Mouse (Mus musculus) kidney, postnatal 0 days (tissue): ENCODE measurements around the gene Fgfr2. TPM values are rescaled to one million over a fixed set of nuclear protein-coding genes. Genes with fewer than 3 reads are reported as not detected.

Source experiments
- ATAC-seq: fragments of 200-750 bp; cut with Nextera tagmentation; replicated peaks from 2 replicates; pipeline ENCODE4 v1.8.0; 2017; ENCODE audit warnings: low read depth, moderate number of reproducible peaks, moderate TSS enrichment, moderate library complexity; ENCODE audit not compliant: low FRiP score
- DNase-seq: peaks from one replicate; pipeline ENCODE4 v3.0.0-alpha.2; 2016; ENCODE audit warnings: low spot score
- H3K27ac ChIP-seq: fragments of 300-500 bp; sonication (generic); 2 replicates; pipeline ENCODE4 v1.5.1; 2014; ENCODE audit warnings: mild to moderate bottlenecking
- H3K27me3 ChIP-seq: fragments of 300-500 bp; sonication (generic); 2 replicates; pipeline ENCODE4 v1.6.1; 2014; ENCODE audit warnings: low read length, mixed read lengths; ENCODE audit not compliant: insufficient read depth
- H3K36me3 ChIP-seq: fragments of 300-500 bp; sonication (generic); 2 replicates; pipeline ENCODE4 v1.6.1; 2014; ENCODE audit warnings: low read length, mixed read lengths; ENCODE audit not compliant: insufficient read depth
- H3K4me1 ChIP-seq: fragments of 300-500 bp; sonication (generic); replicated peaks from 2 replicates; pipeline ENCODE4 v1.6.1; 2014; ENCODE audit warnings: antibody characterized with exemption, low read length, mixed read lengths; ENCODE audit not compliant: insufficient read depth
- H3K4me2 ChIP-seq: fragments of 300-500 bp; sonication (generic); 2 replicates; pipeline ENCODE4 v1.6.1; 2014; ENCODE audit warnings: mild to moderate bottlenecking, low read length, moderate library complexity, mixed read lengths
- H3K4me3 ChIP-seq: fragments of 300-500 bp; sonication (generic); replicated peaks from 2 replicates; pipeline ENCODE4 v1.5.1; 2014; ENCODE audit warnings: low read depth, low read length
- H3K9ac ChIP-seq: fragments of 300-500 bp; sonication (generic); 2 replicates; pipeline ENCODE4 v1.6.1; 2014; ENCODE audit warnings: low read depth, low read length
- H3K9me3 ChIP-seq: fragments of 300-500 bp; sonication (generic); replicated peaks from 2 replicates; pipeline ENCODE4 v1.6.1; 2016; ENCODE audit warnings: low read length, inconsistent platforms, mixed read lengths
- CTCF ChIP-seq: IDR thresholded peaks from 2 replicates; pipeline ENCODE4 v1.5.1; 2016; ENCODE audit warnings: antibody characterized with exemption, low read depth, mild to moderate bottlenecking, moderate library complexity
- WGBS: fragments of 180-500 bp; shearing (Covaris S2); extraction: QIAGEN DNeasy Blood & Tissue Kit; methylation state at CpG from one replicate; pipeline ENCODE4 v1.1.7; 2014; 5-methylcytosine and 5-hydroxymethylcytosine counted together
- polyA plus RNA-seq: library from polyadenylated mRNA; unstranded; fragments of >200 nt; fragmentation: Nextera tagmentation; extraction: Ambion mirVana; gene quantifications from 2 replicates; pipeline ENCODE4 v1.2.1, GENCODE M21; 2015

The Fgfr2 gene
- polyA plus RNA-seq, 1 experiment from 2014 or later, result 79.8 TPM

DNA sequence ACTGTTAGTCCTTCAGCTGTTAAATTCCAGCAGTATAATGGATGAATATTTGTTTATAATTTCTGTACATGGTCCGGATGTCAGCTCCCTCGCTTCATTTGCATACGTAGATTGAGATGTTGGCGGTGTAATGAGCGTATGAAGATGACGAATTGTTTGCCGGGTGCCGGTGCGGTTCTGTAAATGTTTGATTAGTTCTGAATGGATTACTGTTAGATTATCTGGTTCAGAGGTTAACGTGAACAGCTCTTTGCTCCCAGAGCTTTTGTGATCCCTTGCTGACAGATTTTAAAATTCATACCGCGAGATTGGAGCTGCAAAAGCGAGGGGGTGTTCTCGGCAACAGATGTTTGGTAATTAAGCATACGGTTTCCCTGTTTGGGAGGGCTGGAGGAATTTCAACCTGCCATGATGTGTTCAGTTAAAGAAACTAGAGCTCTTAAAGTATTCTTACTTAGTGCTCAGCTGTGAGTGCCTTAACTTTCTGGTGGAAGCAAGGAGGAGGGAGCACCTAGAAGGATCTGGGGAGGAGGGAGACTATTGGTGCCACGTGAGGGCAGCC lies 1346.9 kb downstream of the Fgfr2 start:
- Histone ChIP-seq H3K4me2 (no peak overlapping the region), H3K4me1 (peaks cover 5% of the 10 kb centered on the region; the same call in 1 of the 2 replicates), H3K4me3 (no peak overlapping the region), H3K9me3 (no peaks in the 10 kb centered on the region), H3K36me3 (no peaks in the 10 kb centered on the region), H3K27ac (no peak overlapping the region), H3K27me3 (no peaks in the 10 kb centered on the region; the same call in 1 of the 2 replicates), H3K9ac (no peak overlapping the region)
- DNase-seq, result no peak
- ATAC-seq, result no peak
- TF ChIP-seq CTCF, result no peak
- WGBS, result 52% methylated on average over 16 of the region's 16 CpGs

GRCm38 (mm10) chr7:131757922-131758321 lies 1365.2 kb downstream of the Fgfr2 start:
- peak; percentile 41; the same call in 1 of the 2 replicates for TF ChIP-seq CTCF
- H3K27me3 ChIP-seq, result no peaks in the 10 kb centered on the region
- DNase-seq, result no peak
- no peaks in the 10 kb centered on the region for H3K9me3 ChIP-seq
- 92% methylated on average over 3 of the region's 3 CpGs for WGBS
- no peak overlapping the region for H3K4me3 ChIP-seq
- H3K4me1 ChIP-seq, result no peaks in the 10 kb centered on the region
- no peaks in the 10 kb centered on the region for H3K36me3 ChIP-seq
- no peak for ATAC-seq
- no peak overlapping the region for H3K9ac ChIP-seq
- H3K27ac ChIP-seq, result no peak overlapping the region
- no peak overlapping the region for H3K4me2 ChIP-seq

- no peak overlapping the region for H3K9ac ChIP-seq
- H3K4me2 ChIP-seq, result no peak overlapping the region
- no peak for TF ChIP-seq CTCF
- ATAC-seq, result no peak
- no peak overlapping the region for H3K4me3 ChIP-seq
- H3K4me1 ChIP-seq, result no peaks in the 10 kb centered on the region
- no peak overlapping the region for H3K27ac ChIP-seq
- H3K9me3 ChIP-seq, result no peaks in the 10 kb centered on the region
- DNase-seq, result no peak
- 64% methylated on average over 16 of the region's 16 CpGs for WGBS
- H3K36me3 ChIP-seq, result no peaks in the 10 kb centered on the region
- H3K27me3 ChIP-seq, result peaks cover 3% of the 10 kb centered on the region; the same call in 1 of the 2 replicates
Measured at GRCm38 (mm10) chr7:131747152-131748010, 1375.8 kb downstream of the Fgfr2 start.

- Histone ChIP-seq H3K9me3 (no peaks in the 10 kb centered on the region), H3K36me3 (no peaks in the 10 kb centered on the region), H3K4me1 (no peaks in the 10 kb centered on the region), H3K4me2 (no peak overlapping the region), H3K4me3 (no peak overlapping the region), H3K9ac (no peak overlapping the region), H3K27ac (no peak overlapping the region), H3K27me3 (peaks cover 3% of the 10 kb centered on the region; the same call in 1 of the 2 replicates)
- ATAC-seq, result no peak
- 25% methylated on average over 9 of the region's 9 CpGs for WGBS
- peak; percentile 37 for DNase-seq
- peak; percentile 55 for TF ChIP-seq CTCF
Measured at GRCm38 (mm10) chr7:131746752-131747151, 1376.4 kb downstream of the Fgfr2 start.

DNA sequence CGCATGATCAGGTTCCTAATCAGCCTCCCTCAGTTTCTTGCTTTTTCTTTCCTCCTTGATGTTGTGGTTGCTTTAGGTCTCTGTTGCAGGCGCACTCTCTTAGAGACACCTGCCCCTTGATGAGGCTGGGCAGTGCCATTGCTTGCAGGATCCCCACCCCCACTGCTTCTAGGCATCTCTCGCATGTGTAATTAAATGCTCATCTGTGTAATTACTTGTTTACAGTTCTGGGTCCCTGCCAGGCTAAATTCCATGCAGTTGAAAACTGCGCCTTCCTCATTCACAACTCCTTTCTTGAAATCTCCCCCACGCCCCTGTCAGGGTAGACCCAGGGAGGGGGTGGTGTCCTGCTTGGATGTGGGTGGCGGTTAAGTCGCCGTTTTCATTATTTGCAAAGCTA lies 1380.0 kb downstream of the Fgfr2 start:
- no peak for ATAC-seq
- WGBS, result 36% methylated on average over 8 of the region's 8 CpGs

DNA sequence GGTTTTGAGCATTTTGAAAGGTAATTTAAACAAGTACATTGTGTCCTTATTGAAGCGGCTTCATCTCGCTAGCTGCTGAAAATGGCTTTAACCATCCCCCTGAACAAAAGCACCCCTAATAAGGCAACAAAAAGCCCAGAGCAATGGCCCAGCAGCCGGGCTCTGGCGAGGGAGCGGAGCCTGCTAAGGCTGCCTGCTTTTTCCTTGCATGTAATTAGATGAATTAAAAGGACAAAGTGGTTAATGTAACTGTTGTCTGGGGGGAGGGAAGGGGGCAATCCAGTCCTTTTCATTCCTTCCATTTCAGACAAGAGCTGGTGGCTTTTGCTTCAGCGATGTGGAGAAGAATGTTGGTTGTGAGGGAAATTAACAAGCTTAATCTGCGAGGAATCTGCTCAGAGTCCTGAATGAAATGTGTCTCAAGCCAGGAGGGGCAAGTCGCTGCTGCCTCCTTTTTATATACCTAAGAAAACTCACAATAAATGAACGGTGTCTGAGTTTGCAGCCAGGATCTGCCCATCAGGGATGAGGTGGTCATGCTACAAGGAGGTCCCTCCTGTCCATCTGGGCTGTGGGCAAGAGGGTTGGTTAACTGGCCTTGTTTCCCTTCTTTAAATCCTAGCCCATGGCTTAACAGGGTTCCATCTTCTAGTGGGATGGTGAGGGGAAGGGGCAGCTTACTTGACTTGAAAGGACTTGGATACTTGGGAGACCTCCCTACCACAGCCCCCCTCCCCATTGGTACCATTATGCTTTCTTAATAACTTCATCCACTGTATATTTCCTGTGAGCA lies 1400.2 kb downstream of the Fgfr2 start:
- DNase-seq, result no peak
- WGBS, result 18% methylated on average over 9 of the region's 9 CpGs
- H3K27me3 ChIP-seq, result no peaks in the 10 kb centered on the region
- TF ChIP-seq CTCF, result no peak
- H3K9ac ChIP-seq, result no peak overlapping the region
- H3K9me3 ChIP-seq, result no peaks in the 10 kb centered on the region
- no peak overlapping the region for H3K4me3 ChIP-seq
- H3K4me2 ChIP-seq, result no peak overlapping the region
- H3K36me3 ChIP-seq, result no peaks in the 10 kb centered on the region
- no peak for ATAC-seq
- H3K27ac ChIP-seq, result no peak overlapping the region
- no peaks in the 10 kb centered on the region for H3K4me1 ChIP-seq

More for the DNA sequence above, 1380.0 kb downstream of the Fgfr2 start:
- no peak for TF ChIP-seq CTCF
- no peak overlapping the region for H3K27ac ChIP-seq
- H3K9ac ChIP-seq, result no peak overlapping the region
- no peak for DNase-seq
- H3K36me3 ChIP-seq, result no peaks in the 10 kb centered on the region
- H3K9me3 ChIP-seq, result no peaks in the 10 kb centered on the region
- H3K27me3 ChIP-seq, result peaks cover 3% of the 10 kb centered on the region; the same call in 1 of the 2 replicates
- no peaks in the 10 kb centered on the region for H3K4me1 ChIP-seq
- H3K4me2 ChIP-seq, result no peak overlapping the region
- H3K4me3 ChIP-seq, result no peak overlapping the region
